Comparison of ENCODE assay signal across 7 mouse cellular contexts in genomic region chr14:55713007-55713728, GRCm38 (mm10). TPM values are rescaled to one million over a fixed set of nuclear protein-coding genes. Genes with fewer than 3 reads are reported as not detected.
DNase-seq lines count a peak whose midpoint lies in the region; ATAC-seq and TF ChIP-seq lines count a peak whose summit lies in the region.

No protein-coding gene starts in this region.

- peak; percentile 43; the same call in 1 of the 2 replicates for ATAC-seq in heart, postnatal 0 days (ENCODE audit: insufficient read depth, low read depth)
- no peak for ATAC-seq in limb, embryonic 15.5 days (ENCODE audit: insufficient number of reproducible peaks, low FRiP score, low TSS enrichment, low read depth)
- ATAC-seq in activated CD4-positive, CD25-positive, alpha-beta regulatory T cell, adult 4 months, result no peak

- H3K9ac ChIP-seq in ES-E14 (ENCODE audit: insufficient read depth, low read depth, low read length, poor library complexity, severe bottlenecking), result no peak overlapping the region
- no peak overlapping the region for H3K9ac ChIP-seq in heart, postnatal 0 days (replicated peaks; ENCODE audit: low read depth, low read length)
- no peak overlapping the region for H3K9ac ChIP-seq in limb, embryonic 15.5 days

- peaks cover 22% of the 10 kb centered on the region for H3K27me3 ChIP-seq in heart, postnatal 0 days (ENCODE audit: control insufficient read depth, insufficient read depth, low read length)
- peaks cover 24% of the 10 kb centered on the region for H3K27me3 ChIP-seq in limb, embryonic 15.5 days
- H3K27me3 ChIP-seq in small intestine, adult 2 months (ENCODE audit: control insufficient read depth, insufficient read depth, low read length), result 0 out of 2 replicates have a peak, but pooled peaks cover 3% of the 10 kb centered on the region

- DNase-seq in ES-E14 (ENCODE audit: low read depth, low spot score) (peak; percentile 47), ZHBTc4 (ENCODE audit: low read depth, low spot score) (peak; percentile 72)
- no peak for DNase-seq in heart, postnatal 0 days (ENCODE audit: low spot score)
- DNase-seq in layer of hippocampus, adult 18-20 months (ENCODE audit: low spot score in 2 of 2), result no peak

- TF ChIP-seq POLR2A in small intestine, adult 2 months (IDR thresholded peaks at IDR 0.05; ENCODE audit: low read depth, low read length), result no peak

- H3K4me3 ChIP-seq in ES-E14 (ENCODE audit: insufficient read depth in 1 of 2, low read depth in 1 of 2, low read length in 2 of 2, poor library complexity in 1 of 2, severe bottlenecking in 1 of 2), result peak overlapping the region; percentile 54 to 57
- no peak overlapping the region for H3K4me3 ChIP-seq in heart, postnatal 0 days (ENCODE audit: low read depth, low read length)
- H3K4me3 ChIP-seq in limb, embryonic 15.5 days, result peak overlapping the region; percentile 29
- peak overlapping the region; percentile 56 for H3K4me3 ChIP-seq in small intestine, adult 2 months (ENCODE audit: low read depth, low read length)

- WGBS in heart, postnatal 0 days, result 15% methylated on average over 25 of the region's 25 CpGs
- WGBS in limb, embryonic 15.5 days, result 13% methylated on average over 25 of the region's 25 CpGs
- 5% methylated on average over 25 of the region's 25 CpGs for WGBS in small intestine, adult 2 months

- peaks cover 19% of the 10 kb centered on the region for H3K36me3 ChIP-seq in ES-E14 (ENCODE audit: control insufficient read depth, insufficient read depth, low read length, poor library complexity, severe bottlenecking)
- peaks cover 17% of the 10 kb centered on the region for H3K36me3 ChIP-seq in heart, postnatal 0 days (replicated peaks; ENCODE audit: control insufficient read depth, insufficient read depth, low read length)
- H3K36me3 ChIP-seq in limb, embryonic 15.5 days, result peaks cover 16% of the 10 kb centered on the region
- H3K36me3 ChIP-seq in small intestine, adult 2 months (ENCODE audit: control insufficient read depth, insufficient read depth, low read length), result peaks cover 14% of the 10 kb centered on the region

- H3K27ac ChIP-seq in ES-E14 (ENCODE audit: insufficient read depth, low read depth, low read length, poor library complexity, severe bottlenecking), result no peak overlapping the region
- H3K27ac ChIP-seq in heart, postnatal 0 days (ENCODE audit: low read depth), result no peak overlapping the region
- H3K27ac ChIP-seq in limb, embryonic 15.5 days, result peak overlapping the region; percentile 52
- H3K27ac ChIP-seq in small intestine, adult 2 months (ENCODE audit: insufficient read depth, low read depth, low read length), result no peak overlapping the region

- peak overlapping the region; percentile 46; the same call in 1 of the 2 replicates for H3K4me2 ChIP-seq in heart, postnatal 0 days (ENCODE audit: low read depth, low read length)
- peak overlapping the region; percentile 42 for H3K4me2 ChIP-seq in limb, embryonic 15.5 days

- peaks cover 14 to 43% of the 10 kb centered on the region in 2 experiments for H3K4me1 ChIP-seq in ES-E14 (ENCODE audit: control insufficient read depth in 2 of 2, insufficient read depth in 2 of 2, low read length in 2 of 2, poor library complexity in 1 of 2)
- no peaks in the 10 kb centered on the region for H3K4me1 ChIP-seq in heart, postnatal 0 days (ENCODE audit: control insufficient read depth, insufficient read depth)
- H3K4me1 ChIP-seq in limb, embryonic 15.5 days, result peaks cover 19% of the 10 kb centered on the region
- H3K4me1 ChIP-seq in small intestine, adult 2 months (ENCODE audit: control insufficient read depth, insufficient read depth, insufficient read length, low read length), result peaks cover 10% of the 10 kb centered on the region

- no peak for TF ChIP-seq CTCF in heart, postnatal 0 days (IDR thresholded peaks at IDR 0.05; ENCODE audit: low read depth)
- TF ChIP-seq CTCF in small intestine, adult 2 months (IDR thresholded peaks at IDR 0.05; ENCODE audit: extremely low read depth, insufficient read length, insufficient replicate concordance, low read depth, low read length), result no peak

- TF ChIP-seq EP300 in heart, postnatal 0 days (IDR thresholded peaks at IDR 0.05; ENCODE audit: low read depth), result no peak

- no peaks in the 10 kb centered on the region for H3K9me3 ChIP-seq in ES-E14 (ENCODE audit: control insufficient read depth, insufficient read depth, low read depth, low read length)
- no peaks in the 10 kb centered on the region for H3K9me3 ChIP-seq in heart, postnatal 0 days (replicated peaks; ENCODE audit: control insufficient read depth, low read length)
- H3K9me3 ChIP-seq in limb, embryonic 15.5 days, result no peaks in the 10 kb centered on the region

- in situ Hi-C loops in ES-E14 (cut with MboI; ENCODE audit: low sequenced_read_pairs in 2 of 2, unreplicated experiment in 2 of 2), result no loop called here

TF ChIP-seq in ES-E14, 5 proteins besides CTCF, POLR2A, EP300 and RAD21:
- TF ChIP-seq HCFC1 (IDR thresholded peaks at IDR 0.05; ENCODE audit: borderline replicate concordance, insufficient read depth, low read length) (no peak), ZNF384 (IDR thresholded peaks at IDR 0.05; ENCODE audit: low read depth, low read length) (no peak), MAFK (IDR thresholded peaks at IDR 0.05; ENCODE audit: insufficient read depth, low read depth, low read length) (no peak), ZC3H11A (IDR thresholded peaks at IDR 0.05; ENCODE audit: borderline replicate concordance, low read depth, low read length) (no peak), CHD2 (IDR thresholded peaks at IDR 0.05; ENCODE audit: low read depth, low read length) (no peak)

RNA-seq across cellular contexts. Expression of gene Tgm1, which starts 0.6 kb away (rescaled TPM):
- 13.4 and 31.6 TPM in 2 replicates for total RNA-seq in ES-E14 (2012; rRNA removed)
- 0.85 and 1.3 TPM in 2 replicates for total RNA-seq in heart, postnatal 0 days (2014; rRNA removed; ENCODE audit: low replicate concordance)
- 0.11 and 0.27 TPM in 2 replicates for polyA plus RNA-seq in heart, postnatal 0 days (2015; fragmentation: Nextera tagmentation; extraction: Ambion mirVana)
- 47.8 and 48.0 TPM in 2 replicates for polyA plus RNA-seq in limb, embryonic 15.5 days (2015; fragmentation: Nextera tagmentation; extraction: Ambion mirVana)
- 0.62 and 0.89 TPM in 2 replicates for polyA plus RNA-seq in small intestine, adult 2 months (2012; rRNA removed)
- total RNA-seq in layer of hippocampus, adult 18-20 months (2021), result not detected
- polyA plus RNA-seq in activated CD4-positive, CD25-positive, alpha-beta regulatory T cell, adult 4 months (2017; shearing (Covaris generic)), result not detected

RNA-seq across cellular contexts. Expression of gene Rabggta, which starts 8.9 kb away (rescaled TPM):
- total RNA-seq in ES-E14 (2012; rRNA removed), result 34.0 and 95.5 TPM in 2 replicates
- 35.6 and 36.8 TPM in 2 replicates for total RNA-seq in heart, postnatal 0 days (2014; rRNA removed; ENCODE audit: low replicate concordance)
- polyA plus RNA-seq in heart, postnatal 0 days (2015; fragmentation: Nextera tagmentation; extraction: Ambion mirVana), result 20.8 and 21.8 TPM in 2 replicates
- 29.4 and 31.3 TPM in 2 replicates for polyA plus RNA-seq in limb, embryonic 15.5 days (2015; fragmentation: Nextera tagmentation; extraction: Ambion mirVana)
- 28.1 and 43.5 TPM in 2 replicates for polyA plus RNA-seq in small intestine, adult 2 months (2012; rRNA removed)
- 10 to 100 TPM; 43.7 to 45.7 TPM for total RNA-seq in layer of hippocampus, adult 18-20 months (2021)
- 10 to 100 TPM; 53.3 to 60.8 TPM for polyA plus RNA-seq in activated CD4-positive, CD25-positive, alpha-beta regulatory T cell, adult 4 months (2017; shearing (Covaris generic))

RNA-seq across cellular contexts. Expression of gene Tinf2, which starts 31.5 kb away (rescaled TPM):
- 26.1 and 60.9 TPM in 2 replicates for total RNA-seq in ES-E14 (2012; rRNA removed)
- total RNA-seq in heart, postnatal 0 days (2014; rRNA removed; ENCODE audit: low replicate concordance), result 11.9 and 20.2 TPM in 2 replicates
- polyA plus RNA-seq in heart, postnatal 0 days (2015; fragmentation: Nextera tagmentation; extraction: Ambion mirVana), result 15.9 and 17.1 TPM in 2 replicates
- 31.5 and 33.3 TPM in 2 replicates for polyA plus RNA-seq in limb, embryonic 15.5 days (2015; fragmentation: Nextera tagmentation; extraction: Ambion mirVana)
- 8.1 and 11.1 TPM in 2 replicates for polyA plus RNA-seq in small intestine, adult 2 months (2012; rRNA removed)
- total RNA-seq in layer of hippocampus, adult 18-20 months (2021), result 10 to 100 TPM; 12.3 to 15.2 TPM
- 10 to 100 TPM; 23.4 to 28.3 TPM for polyA plus RNA-seq in activated CD4-positive, CD25-positive, alpha-beta regulatory T cell, adult 4 months (2017; shearing (Covaris generic))

RNA-seq across cellular contexts. Expression of gene Dhrs1, which starts 32.3 kb away (rescaled TPM):
- 9.6 and 18.0 TPM in 2 replicates for total RNA-seq in ES-E14 (2012; rRNA removed)
- total RNA-seq in heart, postnatal 0 days (2014; rRNA removed; ENCODE audit: low replicate concordance), result 51.9 and 58.1 TPM in 2 replicates
- polyA plus RNA-seq in heart, postnatal 0 days (2015; fragmentation: Nextera tagmentation; extraction: Ambion mirVana), result 62.9 and 65.0 TPM in 2 replicates
- polyA plus RNA-seq in limb, embryonic 15.5 days (2015; fragmentation: Nextera tagmentation; extraction: Ambion mirVana), result 83.3 and 93.4 TPM in 2 replicates
- 217 and 223 TPM in 2 replicates for polyA plus RNA-seq in small intestine, adult 2 months (2012; rRNA removed)
- total RNA-seq in layer of hippocampus, adult 18-20 months (2021), result 10 to 100 TPM; 83.2 to 98.7 TPM
- 10 to 100 TPM; 46.4 to 48.9 TPM for polyA plus RNA-seq in activated CD4-positive, CD25-positive, alpha-beta regulatory T cell, adult 4 months (2017; shearing (Covaris generic))

RNA-seq across cellular contexts. Expression of gene Nop9, which starts 32.3 kb away (rescaled TPM):
- 30.0 and 38.3 TPM in 2 replicates for total RNA-seq in ES-E14 (2012; rRNA removed)
- 20.2 and 26.3 TPM in 2 replicates for total RNA-seq in heart, postnatal 0 days (2014; rRNA removed; ENCODE audit: low replicate concordance)
- polyA plus RNA-seq in heart, postnatal 0 days (2015; fragmentation: Nextera tagmentation; extraction: Ambion mirVana), result 13.1 and 14.2 TPM in 2 replicates
- polyA plus RNA-seq in limb, embryonic 15.5 days (2015; fragmentation: Nextera tagmentation; extraction: Ambion mirVana), result 27.9 and 31.9 TPM in 2 replicates
- polyA plus RNA-seq in small intestine, adult 2 months (2012; rRNA removed), result 5.9 and 8.0 TPM in 2 replicates
- total RNA-seq in layer of hippocampus, adult 18-20 months (2021), result 10 to 100 TPM; 11.7 to 14.5 TPM
- polyA plus RNA-seq in activated CD4-positive, CD25-positive, alpha-beta regulatory T cell, adult 4 months (2017; shearing (Covaris generic)), result 1 to 10 TPM; 6.0 to 8.2 TPM

Comparison
In these comparisons a context has a peak if more than half of its experiments do, and no peak if none do; other contexts are left out.
1. DNase-seq: peak in ES-E14 (single experiment) and ZHBTc4 (single experiment); none in heart, postnatal 0 days (single experiment) and layer of hippocampus, adult 18-20 months (0 of 2).
2. RNA of gene Tgm1, which starts 0.6 kb away (polyA plus RNA-seq): 47.8 to 48.0 TPM in limb, embryonic 15.5 days; 0.62 to 0.89 TPM in small intestine, adult 2 months, 0.11 to 0.27 TPM in heart, postnatal 0 days and not detected in activated CD4-positive, CD25-positive, alpha-beta regulatory T cell, adult 4 months; every median in the first group is over 10 times any median in the second.